9 mouse cellular contexts compared by ENCODE assay signal in the genomic region with DNA sequence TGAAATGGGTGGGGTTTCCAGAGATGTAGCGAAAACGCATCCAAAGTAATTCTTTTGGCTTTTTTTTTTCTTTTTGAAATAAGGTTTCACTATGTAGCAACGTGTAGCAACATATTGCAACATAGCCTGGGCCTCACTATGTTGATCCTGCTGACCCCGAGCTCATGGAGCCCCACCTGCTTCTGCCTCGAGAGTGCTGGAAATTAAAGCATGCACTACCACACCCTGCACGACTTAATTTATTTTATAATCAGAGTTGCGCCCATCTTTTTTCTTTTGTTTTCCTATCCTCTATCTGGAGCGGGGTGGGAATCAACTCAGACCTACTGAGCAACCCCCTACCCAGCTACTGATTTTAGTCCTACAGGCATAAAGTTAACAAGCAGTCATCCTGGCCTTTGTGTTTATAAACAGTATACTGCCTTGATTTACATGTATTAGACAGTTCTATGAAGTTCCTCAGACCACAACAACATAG. TPM values are rescaled to one million over a fixed set of nuclear protein-coding genes. Genes with fewer than 3 reads are reported as not detected.
DNase-seq lines count a peak whose midpoint lies in the region; ATAC-seq and TF ChIP-seq lines count a peak whose summit lies in the region.
"Had no signal": no experiment of that assay in that cellular context is flagged by ENCODE, and none has a peak within 500 bp of the region (broad histone marks: within the 10 kb centered on the region; RNA-seq: fewer than 3 reads in every experiment).

No protein-coding gene starts in this region.

- peaks cover 5% of the 10 kb centered on the region for H3K4me1 ChIP-seq in kidney, postnatal 0 days (replicated peaks; ENCODE audit: insufficient read depth, low read length)
- H3K4me1 ChIP-seq in embryonic facial prominence, embryonic 10.5 days: peaks cover 12% of the 10 kb centered on the region
- H3K4me1 ChIP-seq in hindbrain, postnatal 0 days (ENCODE audit: insufficient read depth, low read length): peaks cover 5% of the 10 kb centered on the region; the same call in 1 of the 2 replicates
- H3K4me1 ChIP-seq in midbrain, postnatal 0 days (ENCODE audit: insufficient read depth, low read length): 0 out of 2 replicates have a peak, but pooled peaks cover 4% of the 10 kb centered on the region

- H3K4me2 ChIP-seq in kidney, postnatal 0 days (ENCODE audit: low read length): peak overlapping the region; percentile 82
- peak overlapping the region; percentile 88 for H3K4me2 ChIP-seq in hindbrain, postnatal 0 days (ENCODE audit: low read depth, low read length)
- peak overlapping the region; percentile 57 for H3K4me2 ChIP-seq in midbrain, postnatal 0 days (ENCODE audit: low read depth, low read length, poor library complexity, severe bottlenecking)

- no peak for DNase-seq in kidney, postnatal 0 days (ENCODE audit: low spot score)
- no peak for DNase-seq in kidney, postnatal 4 days
- DNase-seq in embryonic facial prominence, embryonic 10.5 days (ENCODE audit: low spot score): no peak
- DNase-seq in hindbrain, postnatal 0 days (ENCODE audit: low spot score): no peak
- no peak for DNase-seq in midbrain, postnatal 0 days (ENCODE audit: low spot score)
- DNase-seq in spleen, adult 18-20 months: no peak
- DNase-seq in right cerebral cortex, postnatal 4 days: no peak

- 0 out of 2 replicates have a peak, but pooled peaks have one; percentile 19 for ATAC-seq in kidney, postnatal 0 days (replicated peaks; ENCODE audit: low FRiP score, low read depth)
- no peak for ATAC-seq in hindbrain, postnatal 0 days
- peak; percentile 14; the same call in 1 of the 2 replicates for ATAC-seq in midbrain, postnatal 0 days (ENCODE audit: low FRiP score)
- no peak; the same call in 1 of the 2 replicates for ATAC-seq in monocyte, adult 5-6 weeks (replicated peaks; ENCODE audit: insufficient number of reproducible peaks, low FRiP score, low TSS enrichment, poor library complexity, severe bottlenecking)

- no peak for TF ChIP-seq CTCF in kidney, postnatal 0 days (IDR thresholded peaks at IDR 0.05; ENCODE audit: low read depth)
- no peak for TF ChIP-seq CTCF in hindbrain, postnatal 0 days (IDR thresholded peaks at IDR 0.05; ENCODE audit: low read depth)
- no peak for TF ChIP-seq CTCF in midbrain, postnatal 0 days (IDR thresholded peaks at IDR 0.05)

- under 1% methylated on average over 8 of the region's 8 CpGs for WGBS in kidney, postnatal 0 days
- 2% methylated on average over 8 of the region's 8 CpGs for WGBS in embryonic facial prominence, embryonic 10.5 days
- WGBS in hindbrain, postnatal 0 days: 1% methylated on average over 8 of the region's 8 CpGs
- 1% methylated on average over 8 of the region's 8 CpGs for WGBS in midbrain, postnatal 0 days

- no peak overlapping the region; the same call in 1 of the 2 replicates for H3K27ac ChIP-seq in kidney, postnatal 0 days
- H3K27ac ChIP-seq in embryonic facial prominence, embryonic 10.5 days (replicated peaks): no peak overlapping the region
- H3K27ac ChIP-seq in hindbrain, postnatal 0 days: peak overlapping the region; percentile 88; the same call in 1 of the 2 replicates
- no peak overlapping the region for H3K27ac ChIP-seq in midbrain, postnatal 0 days (ENCODE audit: low read depth, low read length)

- H3K36me3 ChIP-seq in kidney, postnatal 0 days (ENCODE audit: insufficient read depth, low read length): 0 out of 2 replicates have a peak, but pooled peaks cover 3% of the 10 kb centered on the region
- peaks cover 9% of the 10 kb centered on the region; the same call in 1 of the 2 replicates for H3K36me3 ChIP-seq in embryonic facial prominence, embryonic 10.5 days (replicated peaks)
- H3K36me3 ChIP-seq in hindbrain, postnatal 0 days (ENCODE audit: insufficient read depth, low read length): no peaks in the 10 kb centered on the region; the same call in 1 of the 2 replicates
- peaks cover 11% of the 10 kb centered on the region; the same call in 1 of the 2 replicates for H3K36me3 ChIP-seq in midbrain, postnatal 0 days (ENCODE audit: insufficient read depth, low read length)

- no peak overlapping the region for H3K9ac ChIP-seq in kidney, postnatal 0 days (ENCODE audit: low read depth, low read length)
- peak overlapping the region; percentile 82 for H3K9ac ChIP-seq in hindbrain, postnatal 0 days (replicated peaks; ENCODE audit: low read length)
- no peak overlapping the region for H3K9ac ChIP-seq in midbrain, postnatal 0 days (replicated peaks; ENCODE audit: low read length, poor library complexity, severe bottlenecking)

- no peaks in the 10 kb centered on the region for H3K9me3 ChIP-seq in kidney, postnatal 0 days (replicated peaks; ENCODE audit: low read length)
- H3K9me3 ChIP-seq in embryonic facial prominence, embryonic 10.5 days: no peaks in the 10 kb centered on the region
- H3K9me3 ChIP-seq in hindbrain, postnatal 0 days (ENCODE audit: low read length): no peaks in the 10 kb centered on the region
- H3K9me3 ChIP-seq in midbrain, postnatal 0 days (ENCODE audit: low read length): no peaks in the 10 kb centered on the region

- H3K27me3 ChIP-seq in kidney, postnatal 0 days (ENCODE audit: insufficient read depth, low read length): no peaks in the 10 kb centered on the region
- no peaks in the 10 kb centered on the region for H3K27me3 ChIP-seq in embryonic facial prominence, embryonic 10.5 days (replicated peaks; ENCODE audit: low read depth, poor library complexity, severe bottlenecking)
- no peaks in the 10 kb centered on the region for H3K27me3 ChIP-seq in hindbrain, postnatal 0 days (ENCODE audit: insufficient read depth, low read length)
- no peaks in the 10 kb centered on the region for H3K27me3 ChIP-seq in midbrain, postnatal 0 days (ENCODE audit: insufficient read depth, low read length)

- peak overlapping the region; percentile 95 for H3K4me3 ChIP-seq in kidney, postnatal 0 days (replicated peaks; ENCODE audit: low read depth, low read length)
- peak overlapping the region; percentile 84 for H3K4me3 ChIP-seq in embryonic facial prominence, embryonic 10.5 days
- H3K4me3 ChIP-seq in hindbrain, postnatal 0 days (ENCODE audit: low read length): peak overlapping the region; percentile 90
- H3K4me3 ChIP-seq in midbrain, postnatal 0 days (ENCODE audit: low read depth, low read length): peak overlapping the region; percentile 90

RNA-seq across cellular contexts. Expression of gene Mib2, which starts 0.6 kb away (rescaled TPM):
- 19.6 and 21.0 TPM in 2 replicates for polyA plus RNA-seq in kidney, postnatal 0 days (2015; fragmentation: Nextera tagmentation; extraction: Ambion mirVana)
- 19.3 and 20.0 TPM in 2 replicates for polyA plus RNA-seq in embryonic facial prominence, embryonic 10.5 days (2016; fragmentation: Nextera tagmentation; extraction: Ambion mirVana)
- total RNA-seq in hindbrain, postnatal 0 days (2014; rRNA removed): 109 and 127 TPM in 2 replicates
- polyA plus RNA-seq in hindbrain, postnatal 0 days (2015; fragmentation: Nextera tagmentation; extraction: Ambion mirVana): 40.6 and 44.1 TPM in 2 replicates
- total RNA-seq in midbrain, postnatal 0 days (2014; rRNA removed): 115 and 118 TPM in 2 replicates
- 49.3 and 49.5 TPM in 2 replicates for polyA plus RNA-seq in midbrain, postnatal 0 days (2015; fragmentation: Nextera tagmentation; extraction: Ambion mirVana)
- total RNA-seq in monocyte, adult 5-6 weeks (2017): 14.3 to 35.4 TPM (median 16.5 TPM) in 3 replicates

RNA-seq across cellular contexts. Expression of gene Mmp23, which starts 16.5 kb away (rescaled TPM):
- 77.2 and 80.3 TPM in 2 replicates for polyA plus RNA-seq in kidney, postnatal 0 days (2015; fragmentation: Nextera tagmentation; extraction: Ambion mirVana)
- 5.8 and 7.4 TPM in 2 replicates for polyA plus RNA-seq in embryonic facial prominence, embryonic 10.5 days (2016; fragmentation: Nextera tagmentation; extraction: Ambion mirVana)
- total RNA-seq in hindbrain, postnatal 0 days (2014; rRNA removed): 6.1 and 13.5 TPM in 2 replicates
- 4.2 and 5.7 TPM in 2 replicates for polyA plus RNA-seq in hindbrain, postnatal 0 days (2015; fragmentation: Nextera tagmentation; extraction: Ambion mirVana)
- 4.1 and 6.4 TPM in 2 replicates for total RNA-seq in midbrain, postnatal 0 days (2014; rRNA removed)
- 4.4 and 5.6 TPM in 2 replicates for polyA plus RNA-seq in midbrain, postnatal 0 days (2015; fragmentation: Nextera tagmentation; extraction: Ambion mirVana)
- total RNA-seq in monocyte, adult 5-6 weeks (2017): not detected in 3 replicates

RNA-seq across cellular contexts. Expression of gene Gm10563, which starts 24.4 kb away (rescaled TPM):
- polyA plus RNA-seq in kidney, postnatal 0 days (2015; fragmentation: Nextera tagmentation; extraction: Ambion mirVana): not detected in 2 replicates
- not detected in 2 replicates for polyA plus RNA-seq in embryonic facial prominence, embryonic 10.5 days (2016; fragmentation: Nextera tagmentation; extraction: Ambion mirVana)
- not detected in 2 replicates for total RNA-seq in hindbrain, postnatal 0 days (2014; rRNA removed)
- not detected in 2 replicates for polyA plus RNA-seq in hindbrain, postnatal 0 days (2015; fragmentation: Nextera tagmentation; extraction: Ambion mirVana)
- total RNA-seq in midbrain, postnatal 0 days (2014; rRNA removed): not detected in 2 replicates
- not detected in 2 replicates for polyA plus RNA-seq in midbrain, postnatal 0 days (2015; fragmentation: Nextera tagmentation; extraction: Ambion mirVana)
- total RNA-seq in monocyte, adult 5-6 weeks (2017): not detected in 3 replicates
- polyA plus RNA-seq: urinary bladder, adult 2 months had no signal

RNA-seq across cellular contexts. Expression of gene Fndc10, which starts 24.5 kb away (rescaled TPM):
- 9.1 and 12.1 TPM in 2 replicates for polyA plus RNA-seq in kidney, postnatal 0 days (2015; fragmentation: Nextera tagmentation; extraction: Ambion mirVana)
- polyA plus RNA-seq in embryonic facial prominence, embryonic 10.5 days (2016; fragmentation: Nextera tagmentation; extraction: Ambion mirVana): 1.5 and 1.8 TPM in 2 replicates
- total RNA-seq in hindbrain, postnatal 0 days (2014; rRNA removed): 50.5 and 52.0 TPM in 2 replicates
- polyA plus RNA-seq in hindbrain, postnatal 0 days (2015; fragmentation: Nextera tagmentation; extraction: Ambion mirVana): 26.0 and 26.5 TPM in 2 replicates
- total RNA-seq in midbrain, postnatal 0 days (2014; rRNA removed): 43.8 and 46.4 TPM in 2 replicates
- polyA plus RNA-seq in midbrain, postnatal 0 days (2015; fragmentation: Nextera tagmentation; extraction: Ambion mirVana): 24.3 and 27.4 TPM in 2 replicates
- 0.21 to 0.68 TPM (median 0.48 TPM) in 3 replicates for total RNA-seq in monocyte, adult 5-6 weeks (2017)

RNA-seq across cellular contexts. Expression of gene Ssu72, which starts 35.0 kb away (rescaled TPM):
- 151 and 159 TPM in 2 replicates for polyA plus RNA-seq in kidney, postnatal 0 days (2015; fragmentation: Nextera tagmentation; extraction: Ambion mirVana)
- polyA plus RNA-seq in embryonic facial prominence, embryonic 10.5 days (2016; fragmentation: Nextera tagmentation; extraction: Ambion mirVana): 158 and 167 TPM in 2 replicates
- total RNA-seq in hindbrain, postnatal 0 days (2014; rRNA removed): 110 and 117 TPM in 2 replicates
- 165 and 169 TPM in 2 replicates for polyA plus RNA-seq in hindbrain, postnatal 0 days (2015; fragmentation: Nextera tagmentation; extraction: Ambion mirVana)
- 84.1 and 90.7 TPM in 2 replicates for total RNA-seq in midbrain, postnatal 0 days (2014; rRNA removed)
- 152 and 153 TPM in 2 replicates for polyA plus RNA-seq in midbrain, postnatal 0 days (2015; fragmentation: Nextera tagmentation; extraction: Ambion mirVana)
- total RNA-seq in monocyte, adult 5-6 weeks (2017): 131 to 171 TPM (median 143 TPM) in 3 replicates

Comparison
In these comparisons a context has a peak if more than half of its experiments do, and no peak if none do; other contexts are left out.
1. ATAC-seq: peak in kidney, postnatal 0 days (single experiment) and midbrain, postnatal 0 days (single experiment); none in hindbrain, postnatal 0 days (single experiment) and monocyte, adult 5-6 weeks (single experiment).
2. Peak in every context shown above with its lines, with median percentiles within 50 percentile points of each other: H3K4me2 ChIP-seq and H3K4me3 ChIP-seq.